Comparison of ENCODE assay signal across 9 mouse cellular contexts in genomic region chr7:44337121-44337849, GRCm38 (mm10). TPM values are rescaled to one million over a fixed set of nuclear protein-coding genes. Genes with fewer than 3 reads are reported as not detected.
DNase-seq lines count a peak whose midpoint lies in the region; ATAC-seq lines count a peak whose summit lies in the region.
"Had no signal": no experiment of that assay in that cellular context is flagged by ENCODE, and none has a peak within 500 bp of the region (broad histone marks: within the 10 kb centered on the region; RNA-seq: fewer than 3 reads in every experiment).

No protein-coding gene starts in this region.

- H3K9me3 ChIP-seq in kidney, embryonic 16.5 days (ENCODE audit: low read length): no peaks in the 10 kb centered on the region
- H3K9me3 ChIP-seq in hindbrain, embryonic 11.5 days (ENCODE audit: control insufficient read depth, low read length): no peaks in the 10 kb centered on the region
- H3K9me3 ChIP-seq in neural tube, embryonic 12.5 days: no peaks in the 10 kb centered on the region

- no peak overlapping the region for H3K9ac ChIP-seq in kidney, embryonic 16.5 days (replicated peaks; ENCODE audit: low read length)
- H3K9ac ChIP-seq in hindbrain, embryonic 11.5 days (ENCODE audit: low read depth, low read length): peak overlapping the region; percentile 71; the same call in 1 of the 2 replicates
- peak overlapping the region; percentile 75 for H3K9ac ChIP-seq in neural tube, embryonic 12.5 days

- H3K4me2 ChIP-seq in kidney, embryonic 16.5 days (replicated peaks; ENCODE audit: low read depth, low read length): no peak overlapping the region
- H3K4me2 ChIP-seq in hindbrain, embryonic 11.5 days (replicated peaks; ENCODE audit: low read depth, low read length): peak overlapping the region; percentile 95
- H3K4me2 ChIP-seq in neural tube, embryonic 12.5 days (replicated peaks): peak overlapping the region; percentile 80

- H3K27ac ChIP-seq in kidney, embryonic 16.5 days (ENCODE audit: low read length): no peak overlapping the region
- no peak overlapping the region for H3K27ac ChIP-seq in hindbrain, embryonic 11.5 days (ENCODE audit: low read depth, low read length)
- no peak overlapping the region for H3K27ac ChIP-seq in neural tube, embryonic 12.5 days

- H3K4me1 ChIP-seq in kidney, embryonic 16.5 days (ENCODE audit: insufficient read depth, low read length): peaks cover 5% of the 10 kb centered on the region; the same call in 1 of the 2 replicates
- no peaks in the 10 kb centered on the region; the same call in 1 of the 2 replicates for H3K4me1 ChIP-seq in hindbrain, embryonic 11.5 days (replicated peaks; ENCODE audit: control insufficient read depth, insufficient read depth, low read length)
- H3K4me1 ChIP-seq in neural tube, embryonic 12.5 days: peaks cover 22% of the 10 kb centered on the region

- no peak for DNase-seq in kidney, adult 8-10 months
- peak; percentile 41 to 50 for DNase-seq in cerebellum, postnatal 10 days
- DNase-seq in hindbrain, embryonic 11.5 days (ENCODE audit: low spot score): no peak
- no peak for DNase-seq in lung, postnatal 10 days
- DNase-seq in adrenal gland, adult (ENCODE audit: inconsistent age in 2 of 2, low spot score in 1 of 2): no peak
- DNase-seq: heart, postnatal 10 days had no signal

- 0 out of 2 replicates have a peak, but pooled peaks have one; percentile 14 for ATAC-seq in kidney, embryonic 16.5 days (ENCODE audit: low FRiP score, low TSS enrichment)
- no peak; the same call in 1 of the 2 replicates for ATAC-seq in hindbrain, embryonic 11.5 days (ENCODE audit: low FRiP score)
- ATAC-seq in neural tube, embryonic 12.5 days (ENCODE audit: low FRiP score, low read depth): peak; percentile 19; the same call in 1 of the 2 replicates
- no peak for ATAC-seq in megakaryocyte progenitor cell, adult 5-6 weeks (replicated peaks; ENCODE audit: poor library complexity)

- H3K36me3 ChIP-seq in kidney, embryonic 16.5 days (ENCODE audit: insufficient read depth, low read length): no peaks in the 10 kb centered on the region
- H3K36me3 ChIP-seq in hindbrain, embryonic 11.5 days (ENCODE audit: control insufficient read depth, insufficient read depth, low read length): no peaks in the 10 kb centered on the region
- H3K36me3 ChIP-seq in neural tube, embryonic 12.5 days: 0 out of 2 replicates have a peak, but pooled peaks cover 6% of the 10 kb centered on the region

- WGBS in kidney, embryonic 16.5 days: 3% methylated on average over 32 of the region's 32 CpGs
- 3% methylated on average over 31 of the region's 32 CpGs for whole genome bisulfite sequencing in hindbrain, embryonic 11.5 days
- WGBS in neural tube, embryonic 12.5 days: 4% methylated on average over 32 of the region's 32 CpGs

- peaks cover 55% of the 10 kb centered on the region for H3K27me3 ChIP-seq in kidney, embryonic 16.5 days (ENCODE audit: insufficient read depth, low read length)
- peaks cover 52% of the 10 kb centered on the region for H3K27me3 ChIP-seq in hindbrain, embryonic 11.5 days (ENCODE audit: control insufficient read depth, insufficient read depth, low read length)
- peaks cover 88% of the 10 kb centered on the region for H3K27me3 ChIP-seq in neural tube, embryonic 12.5 days (replicated peaks)

- H3K4me3 ChIP-seq in kidney, embryonic 16.5 days (ENCODE audit: low read length): no peak overlapping the region
- H3K4me3 ChIP-seq in hindbrain, embryonic 11.5 days (ENCODE audit: low read depth, low read length): peak overlapping the region; percentile 52
- peak overlapping the region; percentile 59 for H3K4me3 ChIP-seq in neural tube, embryonic 12.5 days

RNA-seq across cellular contexts. Expression of gene Shank1, which starts 27.2 kb away (rescaled TPM):
- polyA plus RNA-seq in kidney, embryonic 16.5 days (2015; fragmentation: Nextera tagmentation; extraction: Ambion mirVana): 1.5 and 1.7 TPM in 2 replicates
- 5.1 and 6.9 TPM in 2 replicates for polyA plus RNA-seq in hindbrain, embryonic 11.5 days (2014; fragmentation: Nextera tagmentation; extraction: Ambion mirVana)
- polyA plus RNA-seq in neural tube, embryonic 12.5 days (2016; fragmentation: Nextera tagmentation; extraction: Ambion mirVana): 12.6 and 14.4 TPM in 2 replicates
- total RNA-seq in megakaryocyte progenitor cell, adult 5-6 weeks (2015): 0.05 and 0.49 TPM in 2 replicates
- not detected in 2 replicates for total RNA-seq in megakaryocyte progenitor cell, adult 5-6 weeks (2017)

RNA-seq across cellular contexts. Expression of gene Clec11a, which starts 30.6 kb away (rescaled TPM):
- 3.6 and 5.8 TPM in 2 replicates for polyA plus RNA-seq in kidney, embryonic 16.5 days (2015; fragmentation: Nextera tagmentation; extraction: Ambion mirVana)
- polyA plus RNA-seq in hindbrain, embryonic 11.5 days (2014; fragmentation: Nextera tagmentation; extraction: Ambion mirVana): 2.7 TPM in 2 replicates
- 2.1 and 2.2 TPM in 2 replicates for polyA plus RNA-seq in neural tube, embryonic 12.5 days (2016; fragmentation: Nextera tagmentation; extraction: Ambion mirVana)
- total RNA-seq in megakaryocyte progenitor cell, adult 5-6 weeks (2015): 4.1 TPM in 2 replicates
- total RNA-seq in megakaryocyte progenitor cell, adult 5-6 weeks (2017): 4.2 and 4.4 TPM in 2 replicates

RNA-seq across cellular contexts. Expression of gene Syt3, which starts 46.6 kb away (rescaled TPM):
- 2.7 and 3.4 TPM in 2 replicates for polyA plus RNA-seq in kidney, embryonic 16.5 days (2015; fragmentation: Nextera tagmentation; extraction: Ambion mirVana)
- polyA plus RNA-seq in hindbrain, embryonic 11.5 days (2014; fragmentation: Nextera tagmentation; extraction: Ambion mirVana): 2.4 and 3.5 TPM in 2 replicates
- polyA plus RNA-seq in neural tube, embryonic 12.5 days (2016; fragmentation: Nextera tagmentation; extraction: Ambion mirVana): 10.0 and 10.2 TPM in 2 replicates
- 0.22 and 0.24 TPM in 2 replicates for total RNA-seq in megakaryocyte progenitor cell, adult 5-6 weeks (2015)
- 0.12 and 0.14 TPM in 2 replicates for total RNA-seq in megakaryocyte progenitor cell, adult 5-6 weeks (2017)

RNA-seq across cellular contexts. Expression of gene 1700008O03Rik, which starts 48.3 kb away (rescaled TPM):
- 0.64 and 1.1 TPM in 2 replicates for polyA plus RNA-seq in kidney, embryonic 16.5 days (2015; fragmentation: Nextera tagmentation; extraction: Ambion mirVana)
- polyA plus RNA-seq in hindbrain, embryonic 11.5 days (2014; fragmentation: Nextera tagmentation; extraction: Ambion mirVana): 1.3 and 1.4 TPM in 2 replicates
- polyA plus RNA-seq in neural tube, embryonic 12.5 days (2016; fragmentation: Nextera tagmentation; extraction: Ambion mirVana): 1.0 and 1.1 TPM in 2 replicates
- total RNA-seq in megakaryocyte progenitor cell, adult 5-6 weeks (2015): 0.44 and 1.5 TPM in 2 replicates
- 1.8 and 2.2 TPM in 2 replicates for total RNA-seq in megakaryocyte progenitor cell, adult 5-6 weeks (2017)

Comparison
In these comparisons a context has a peak if more than half of its experiments do, and no peak if none do; other contexts are left out.
1. ATAC-seq: peak in kidney, embryonic 16.5 days (single experiment) and neural tube, embryonic 12.5 days (single experiment); none in hindbrain, embryonic 11.5 days (single experiment) and megakaryocyte progenitor cell, adult 5-6 weeks (single experiment).
2. DNase-seq: peak in cerebellum, postnatal 10 days (2 of 2); none in kidney, adult 8-10 months (0 of 2), hindbrain, embryonic 11.5 days (single experiment), lung, postnatal 10 days (single experiment) and adrenal gland, adult (0 of 2).